Mouse (Mus musculus): Measurements from ENCODE around the gene Dock2. TPM values are rescaled to one million over a fixed set of nuclear protein-coding genes. Genes with fewer than 3 reads are reported as not detected.

Gene Dock2
- polyA plus RNA-seq, 1 experiment from 2014 or later: 0.43 TPM

DNA sequence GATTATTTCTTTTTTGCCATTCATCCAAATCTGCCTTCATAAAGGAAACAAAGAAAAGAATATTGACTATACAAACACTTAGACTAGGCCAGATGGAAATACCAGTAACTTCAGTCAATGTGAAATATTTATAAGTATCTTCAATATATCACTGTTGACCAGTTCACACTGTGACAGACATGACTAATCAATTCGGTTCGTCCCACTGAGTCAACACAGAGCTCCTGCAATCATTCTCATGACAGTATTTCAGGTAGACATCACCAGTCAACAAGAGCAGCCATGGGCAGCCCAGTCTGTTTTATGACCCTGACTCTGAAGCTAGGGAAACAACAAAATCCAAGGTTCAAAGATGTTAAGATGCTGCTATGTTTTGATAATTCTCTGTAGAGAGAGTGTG lies 351.7 kb downstream of the Dock2 start:
- DNase-seq (ENCODE audit: extremely low spot score, low spot score): no peak
- H3K4me1 ChIP-seq: no peaks in the 10 kb centered on the region
- H3K9me3 ChIP-seq: no peaks in the 10 kb centered on the region
- no peak overlapping the region for H3K4me3 ChIP-seq
- no peaks in the 10 kb centered on the region for H3K27me3 ChIP-seq (ENCODE audit: poor library complexity, severe bottlenecking)
- WGBS: 95% methylated on average over 2 of the region's 2 CpGs
- H3K36me3 ChIP-seq (replicated peaks): no peaks in the 10 kb centered on the region
- H3K27ac ChIP-seq: no peak overlapping the region

DNA sequence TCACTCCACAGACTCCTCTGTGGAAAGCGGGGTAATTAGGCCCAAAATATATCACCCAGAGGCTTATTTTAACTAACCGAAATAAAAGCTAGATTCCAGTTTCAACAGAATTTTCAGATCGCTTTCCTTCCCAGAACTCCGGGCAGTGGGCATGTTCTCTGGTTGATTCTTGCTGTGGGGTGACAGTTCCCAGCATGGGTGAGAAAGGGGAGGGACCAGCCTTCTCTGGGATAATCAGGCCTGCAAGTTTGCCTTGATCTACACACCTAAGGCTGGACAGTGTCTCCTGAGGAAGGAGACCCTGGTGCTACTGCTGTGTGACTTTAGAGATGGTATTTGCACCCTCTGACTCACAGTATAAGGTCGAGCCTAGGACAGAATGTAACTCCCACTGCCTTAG lies 352.3 kb downstream of the Dock2 start:
- H3K9me3 ChIP-seq: no peaks in the 10 kb centered on the region
- H3K27ac ChIP-seq: no peak overlapping the region
- no peaks in the 10 kb centered on the region for H3K36me3 ChIP-seq (replicated peaks)
- no peaks in the 10 kb centered on the region for H3K27me3 ChIP-seq (ENCODE audit: poor library complexity, severe bottlenecking)
- no peaks in the 10 kb centered on the region for H3K4me1 ChIP-seq
- 77% methylated on average over 5 of the region's 5 CpGs for WGBS
- no peak for DNase-seq (ENCODE audit: extremely low spot score, low spot score)
- no peak overlapping the region for H3K4me3 ChIP-seq

DNA sequence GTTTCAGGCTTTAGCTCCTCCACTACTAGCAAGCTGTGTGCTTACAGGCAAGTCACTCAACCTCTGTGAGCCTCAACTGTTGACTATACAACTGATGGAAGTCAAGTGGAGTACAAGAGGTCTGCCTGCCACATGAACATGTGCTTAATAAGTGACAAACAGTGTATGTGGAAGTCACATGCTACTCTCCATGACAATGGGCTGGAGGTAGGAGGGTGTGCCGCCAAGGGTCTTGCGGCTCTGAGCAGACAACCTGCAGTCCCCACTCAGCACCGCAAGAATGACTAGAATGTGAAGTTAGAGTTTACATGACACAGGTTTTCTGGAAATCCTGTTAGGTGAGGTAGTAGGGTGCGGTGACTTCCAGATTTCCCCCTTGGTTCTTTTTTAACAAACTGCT lies 352.8 kb downstream of the Dock2 start:
- Histone ChIP-seq H3K9me3 (no peaks in the 10 kb centered on the region), H3K36me3 (replicated peaks) (no peaks in the 10 kb centered on the region), H3K27me3 (ENCODE audit: poor library complexity, severe bottlenecking) (no peaks in the 10 kb centered on the region), H3K4me3 (no peak overlapping the region), H3K27ac (no peak overlapping the region), H3K4me1 (no peaks in the 10 kb centered on the region)
- WGBS: 87% methylated on average over 4 of the region's 4 CpGs
- DNase-seq (ENCODE audit: extremely low spot score, low spot score): no peak

DNA sequence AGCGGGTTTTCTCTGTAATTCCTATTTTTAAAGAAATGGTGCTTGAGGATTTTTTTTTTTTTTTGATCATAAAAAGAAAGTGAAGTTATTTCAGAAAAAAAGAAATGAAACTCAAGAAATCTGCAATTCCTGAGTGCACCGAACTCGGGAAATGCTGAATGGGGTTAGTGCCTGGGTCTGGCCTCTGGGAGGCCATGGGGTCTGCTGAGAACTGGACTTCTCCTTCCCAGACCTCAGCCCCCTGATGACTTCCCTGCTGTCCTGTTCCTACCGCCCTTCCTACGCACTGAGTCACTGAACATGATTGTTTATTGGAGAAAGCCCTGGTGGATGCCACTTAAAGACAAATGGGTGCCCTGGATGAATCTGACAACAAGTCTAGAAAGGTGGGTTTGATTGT lies 356.5 kb downstream of the Dock2 start:
- Histone ChIP-seq H3K4me1 (no peaks in the 10 kb centered on the region), H3K4me3 (no peak overlapping the region), H3K27ac (no peak overlapping the region), H3K9me3 (no peaks in the 10 kb centered on the region), H3K27me3 (ENCODE audit: poor library complexity, severe bottlenecking) (no peaks in the 10 kb centered on the region), H3K36me3 (replicated peaks) (no peaks in the 10 kb centered on the region)
- 90% methylated on average over 5 of the region's 5 CpGs for WGBS
- DNase-seq (ENCODE audit: extremely low spot score, low spot score): no peak

DNA sequence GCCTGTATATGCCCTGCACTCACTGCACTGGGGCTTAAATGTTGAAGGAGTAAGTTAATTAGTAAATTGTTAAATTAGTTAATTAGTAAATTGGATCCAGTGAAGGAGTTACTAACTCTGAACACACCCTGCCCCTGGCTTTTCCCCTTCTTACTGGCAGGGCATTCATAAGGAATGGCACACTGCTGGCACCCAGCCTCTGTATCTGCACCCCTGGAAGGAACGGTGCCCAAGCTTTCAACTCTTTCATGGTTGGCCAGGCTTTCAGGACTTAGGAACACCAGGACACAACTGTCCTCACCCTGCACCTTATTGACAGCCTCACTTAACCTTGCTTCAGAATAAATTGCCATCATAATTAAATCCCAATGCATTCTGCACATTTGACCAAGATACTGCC lies 359.1 kb downstream of the Dock2 start:
- Histone ChIP-seq H3K9me3 (no peaks in the 10 kb centered on the region), H3K4me3 (no peak overlapping the region), H3K27ac (no peak overlapping the region), H3K36me3 (replicated peaks) (no peaks in the 10 kb centered on the region), H3K4me1 (no peaks in the 10 kb centered on the region; the same call in 1 of the 2 replicates), H3K27me3 (ENCODE audit: poor library complexity, severe bottlenecking) (no peaks in the 10 kb centered on the region)
- no peak for DNase-seq (ENCODE audit: extremely low spot score, low spot score)
- WGBS: 64% methylated on average over 1 of the region's 1 CpGs

DNA sequence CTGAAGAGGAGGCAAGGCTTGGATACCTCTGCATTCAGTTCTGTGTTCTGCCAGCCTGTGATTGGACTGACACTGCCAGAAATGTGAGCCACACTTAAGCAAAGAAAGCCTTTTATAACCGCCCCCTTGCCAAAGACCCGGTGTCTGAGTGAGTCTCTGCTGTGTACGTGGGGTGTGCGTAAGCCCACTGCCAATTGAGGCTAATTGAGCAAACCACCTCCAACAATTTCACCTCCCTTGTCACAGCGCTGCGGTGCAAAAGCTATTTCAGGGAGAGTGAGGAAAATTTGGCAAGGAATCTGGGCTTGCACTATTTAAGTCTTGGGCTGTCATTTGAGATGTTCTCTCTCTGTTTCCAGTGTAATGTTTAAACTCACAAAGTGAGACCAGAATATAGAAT lies 362.6 kb downstream of the Dock2 start:
- H3K27ac ChIP-seq: no peak overlapping the region
- peaks cover 10% of the 10 kb centered on the region for H3K4me1 ChIP-seq
- H3K27me3 ChIP-seq (ENCODE audit: poor library complexity, severe bottlenecking): peaks cover 7% of the 10 kb centered on the region; the same call in 1 of the 2 replicates
- H3K36me3 ChIP-seq (replicated peaks): no peaks in the 10 kb centered on the region
- WGBS: 73% methylated on average over 6 of the region's 6 CpGs
- DNase-seq (ENCODE audit: extremely low spot score, low spot score): no peak
- no peak overlapping the region for H3K4me3 ChIP-seq
- no peaks in the 10 kb centered on the region for H3K9me3 ChIP-seq

DNA sequence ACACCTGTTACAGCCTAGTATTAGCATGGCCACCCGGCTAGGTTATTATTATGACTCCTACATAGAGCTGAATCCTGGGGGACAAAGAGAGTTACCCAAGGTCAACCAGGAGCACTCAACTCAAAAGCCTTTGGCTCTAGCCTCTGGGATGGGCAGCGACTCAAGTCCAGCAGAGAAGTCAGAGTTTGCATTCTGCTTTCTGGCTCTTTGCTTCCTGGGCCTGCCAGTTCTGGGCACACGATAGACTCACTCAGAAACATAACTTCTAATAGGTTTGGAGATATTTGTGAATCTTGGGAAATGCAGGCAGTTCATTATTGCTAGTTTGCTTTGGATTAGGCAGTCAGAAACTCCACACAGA lies 367.1 kb downstream of the Dock2 start:
- peaks cover 7% of the 10 kb centered on the region; the same call in 1 of the 2 replicates for H3K27me3 ChIP-seq (ENCODE audit: poor library complexity, severe bottlenecking)
- 71% methylated on average over 3 of the region's 3 CpGs for WGBS
- H3K4me3 ChIP-seq: no peak overlapping the region
- H3K27ac ChIP-seq: no peak overlapping the region
- H3K36me3 ChIP-seq (replicated peaks): no peaks in the 10 kb centered on the region
- no peaks in the 10 kb centered on the region for H3K9me3 ChIP-seq
- DNase-seq (ENCODE audit: extremely low spot score, low spot score): no peak
- peaks cover 21% of the 10 kb centered on the region for H3K4me1 ChIP-seq

DNA sequence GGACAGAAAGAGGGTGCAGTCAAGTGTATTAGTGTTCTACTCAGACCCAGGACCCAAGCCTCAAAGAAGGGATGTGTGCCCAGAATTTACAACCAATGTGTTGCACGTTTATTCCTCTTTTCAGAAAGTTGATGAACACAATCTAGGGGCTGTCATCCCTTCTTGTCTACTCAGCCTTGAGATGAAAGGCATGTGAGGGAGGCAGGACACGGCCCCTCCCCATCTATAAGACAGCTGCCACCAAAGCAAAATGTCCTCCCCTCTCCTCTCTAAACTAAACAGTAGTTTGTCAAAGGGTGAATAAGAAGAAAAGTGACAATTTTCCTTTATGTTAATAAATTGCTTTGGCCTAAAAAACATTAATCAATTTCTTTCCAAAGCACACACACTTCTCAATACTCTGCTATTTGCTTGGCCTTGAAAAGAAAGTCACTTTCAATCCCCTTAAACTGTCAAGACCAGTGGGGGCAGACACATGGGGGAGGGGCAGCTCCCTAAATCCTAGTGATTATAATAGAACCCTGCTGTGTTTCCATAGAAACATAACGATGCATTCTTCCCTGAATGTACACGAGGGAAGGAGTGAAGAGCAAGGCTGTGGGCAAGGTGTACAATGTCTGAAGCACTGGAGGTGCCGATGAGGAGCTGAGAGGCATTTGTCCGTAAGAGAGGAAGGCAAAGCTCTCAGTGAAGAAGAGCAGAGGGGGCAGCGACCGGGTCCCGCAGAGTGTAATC lies 367.6 kb downstream of the Dock2 start:
- Histone ChIP-seq H3K9me3 (no peaks in the 10 kb centered on the region), H3K4me1 (peaks cover 26% of the 10 kb centered on the region), H3K36me3 (replicated peaks) (no peaks in the 10 kb centered on the region), H3K27me3 (ENCODE audit: poor library complexity, severe bottlenecking) (peaks cover 12% of the 10 kb centered on the region; the same call in 1 of the 2 replicates), H3K27ac (no peak overlapping the region), H3K4me3 (no peak overlapping the region)
- 42% methylated on average over 9 of the region's 9 CpGs for WGBS
- DNase-seq (ENCODE audit: extremely low spot score, low spot score): peak; percentile 20

DNA sequence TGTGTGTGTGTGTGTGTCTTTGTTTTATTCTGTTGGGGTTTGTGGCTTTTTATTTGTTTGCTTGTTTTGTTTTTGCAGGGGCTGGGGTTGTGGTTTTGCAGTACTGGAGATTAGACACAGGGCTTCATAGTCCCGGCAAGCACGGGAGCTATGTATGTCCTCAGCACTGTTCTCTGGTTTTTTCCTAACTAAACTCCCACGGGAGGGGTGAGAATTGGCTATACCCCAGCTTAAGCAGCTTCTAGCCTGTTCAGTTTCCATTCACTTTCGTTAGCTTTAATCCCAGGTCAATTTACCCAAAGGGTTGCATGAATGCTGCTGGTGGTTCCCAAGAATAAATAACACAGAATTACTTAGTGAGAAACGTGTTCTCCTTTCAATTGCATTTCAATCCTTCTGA lies 376.8 kb downstream of the Dock2 start:
- H3K27ac ChIP-seq: no peak overlapping the region

DNA sequence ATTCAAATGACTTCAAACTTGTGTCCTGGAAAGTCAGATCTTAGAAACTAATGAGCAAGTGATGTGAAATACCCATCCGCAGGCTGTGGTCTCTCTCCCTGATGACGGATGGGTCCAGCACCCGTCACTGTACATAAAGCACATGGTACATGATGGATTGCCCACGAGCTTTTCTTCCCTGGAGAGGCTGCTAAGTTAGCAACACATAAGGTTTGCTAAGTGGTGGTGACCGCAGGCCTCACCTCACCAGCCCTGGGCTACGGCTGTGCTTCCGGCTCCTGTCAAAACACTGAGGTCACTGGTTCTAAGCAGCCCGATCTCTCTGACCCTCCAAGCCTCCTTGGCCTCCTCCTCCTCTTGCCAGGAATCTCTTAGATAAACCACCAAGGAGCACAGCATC lies 377.4 kb downstream of the Dock2 start:
- no peaks in the 10 kb centered on the region for H3K36me3 ChIP-seq (replicated peaks)
- H3K4me1 ChIP-seq: peaks cover 36% of the 10 kb centered on the region
- H3K4me3 ChIP-seq: no peak overlapping the region
- 84% methylated on average over 8 of the region's 8 CpGs for WGBS
- no peaks in the 10 kb centered on the region for H3K9me3 ChIP-seq
- DNase-seq (ENCODE audit: extremely low spot score, low spot score): no peak
- H3K27ac ChIP-seq: no peak overlapping the region
- 0 out of 2 replicates have a peak, but pooled peaks cover 7% of the 10 kb centered on the region for H3K27me3 ChIP-seq (ENCODE audit: poor library complexity, severe bottlenecking)

More for the DNA sequence above, 376.8 kb downstream of the Dock2 start:
- Histone ChIP-seq H3K4me3 (no peak overlapping the region), H3K36me3 (replicated peaks) (no peaks in the 10 kb centered on the region), H3K9me3 (no peaks in the 10 kb centered on the region), H3K4me1 (peaks cover 41% of the 10 kb centered on the region), H3K27me3 (ENCODE audit: poor library complexity, severe bottlenecking) (0 out of 2 replicates have a peak, but pooled peaks cover 9% of the 10 kb centered on the region)
- 36% methylated on average over 5 of the region's 5 CpGs for WGBS
- DNase-seq (ENCODE audit: extremely low spot score, low spot score): no peak

DNA sequence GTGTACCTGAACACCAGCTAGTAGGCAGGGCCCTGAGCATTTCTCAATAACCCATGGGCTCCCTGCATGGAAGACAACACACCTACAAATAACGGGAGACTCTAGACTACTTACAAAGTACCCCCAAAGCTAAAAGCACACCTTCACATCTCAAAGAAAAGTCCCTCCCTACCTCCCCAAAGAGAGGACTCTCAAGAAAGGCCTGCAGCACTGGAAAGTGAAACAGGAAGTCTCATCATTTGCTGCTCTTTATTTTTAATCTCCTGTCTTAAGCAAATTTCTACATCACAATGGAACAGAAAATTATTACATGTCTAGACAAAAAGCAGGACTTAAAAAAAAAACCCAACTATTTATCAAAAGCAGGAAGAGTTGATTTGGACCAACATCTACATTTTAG lies 378.4 kb downstream of the Dock2 start:
- Histone ChIP-seq H3K36me3 (replicated peaks) (no peaks in the 10 kb centered on the region), H3K4me3 (no peak overlapping the region), H3K9me3 (no peaks in the 10 kb centered on the region), H3K27ac (no peak overlapping the region), H3K4me1 (peaks cover 31% of the 10 kb centered on the region), H3K27me3 (ENCODE audit: poor library complexity, severe bottlenecking) (no peaks in the 10 kb centered on the region)
- 92% methylated on average over 1 of the region's 1 CpGs for WGBS
- no peak for DNase-seq (ENCODE audit: extremely low spot score, low spot score)

DNA sequence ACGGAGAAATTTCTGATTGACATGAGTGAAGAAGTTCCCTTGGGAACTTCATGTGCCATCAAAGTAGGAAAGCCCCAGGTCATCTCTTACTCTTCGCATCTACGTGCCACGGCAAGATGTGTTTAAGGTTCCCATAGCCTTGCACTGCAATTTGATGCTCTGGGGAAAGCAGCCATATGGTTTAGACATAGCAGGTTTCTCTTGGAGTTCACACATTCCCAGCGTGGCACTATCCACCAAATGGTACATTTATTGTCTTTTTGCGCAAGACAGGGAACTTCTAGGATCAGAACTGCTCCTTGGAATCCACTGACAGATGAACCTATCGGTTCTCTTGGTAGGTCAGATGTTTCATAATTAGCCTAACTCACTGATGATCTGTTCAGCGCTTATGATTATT lies 382.3 kb downstream of the Dock2 start:
- Histone ChIP-seq H3K36me3 (replicated peaks) (no peaks in the 10 kb centered on the region), H3K27me3 (ENCODE audit: poor library complexity, severe bottlenecking) (no peaks in the 10 kb centered on the region), H3K4me1 (peaks cover 15% of the 10 kb centered on the region), H3K9me3 (no peaks in the 10 kb centered on the region), H3K27ac (no peak overlapping the region), H3K4me3 (no peak overlapping the region)
- no peak for DNase-seq (ENCODE audit: extremely low spot score, low spot score)
- 93% methylated on average over 8 of the region's 8 CpGs for WGBS

DNA sequence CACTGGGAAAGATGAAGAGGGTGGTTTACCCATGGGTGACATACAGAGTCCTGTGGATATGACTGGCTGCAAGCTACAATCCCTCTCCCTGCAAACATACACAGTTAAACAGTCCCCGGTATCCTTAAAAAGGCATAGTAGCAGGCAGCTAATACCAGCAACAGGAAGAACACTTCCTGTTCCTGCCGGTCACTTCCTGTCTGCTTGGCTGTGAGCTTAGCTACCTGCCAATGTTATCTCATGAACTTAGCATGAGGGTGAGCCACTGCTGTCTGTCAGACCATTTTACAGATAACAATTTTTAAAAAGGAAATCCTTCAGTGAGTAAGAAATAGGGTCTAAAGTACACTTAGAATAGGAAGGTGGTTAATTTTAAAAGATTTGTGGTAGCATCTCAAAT lies 385.1 kb downstream of the Dock2 start:
- H3K4me3 ChIP-seq: no peak overlapping the region
- H3K9me3 ChIP-seq: no peaks in the 10 kb centered on the region
- WGBS: 91% methylated on average over 2 of the region's 2 CpGs
- H3K4me1 ChIP-seq: peaks cover 10% of the 10 kb centered on the region
- no peaks in the 10 kb centered on the region for H3K36me3 ChIP-seq (replicated peaks)
- no peak for DNase-seq (ENCODE audit: extremely low spot score, low spot score)
- no peaks in the 10 kb centered on the region for H3K27me3 ChIP-seq (ENCODE audit: poor library complexity, severe bottlenecking)
- H3K27ac ChIP-seq: no peak overlapping the region

DNA sequence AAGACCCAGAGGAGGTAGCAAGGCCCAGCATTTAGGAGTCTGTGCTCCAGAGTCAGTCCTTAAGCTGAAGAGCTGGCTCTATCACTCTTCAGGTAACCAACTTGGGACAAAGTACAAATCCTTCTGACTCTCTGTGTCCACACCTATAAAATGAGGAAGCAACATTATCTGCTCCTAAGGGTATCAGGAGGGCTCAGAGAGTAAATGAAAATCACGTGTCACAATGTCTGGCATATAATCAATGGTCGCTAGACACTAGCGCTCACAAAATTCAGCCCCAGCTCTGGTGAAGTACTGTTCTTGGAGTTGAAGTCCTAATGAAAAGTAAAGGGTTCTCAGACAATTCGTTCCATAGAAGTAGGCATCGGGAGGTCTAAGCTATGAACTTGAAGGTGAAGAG lies 386.0 kb downstream of the Dock2 start:
- no peak overlapping the region for H3K27ac ChIP-seq
- DNase-seq (ENCODE audit: extremely low spot score, low spot score): no peak
- no peak overlapping the region for H3K4me3 ChIP-seq
- WGBS: 93% methylated on average over 5 of the region's 5 CpGs
- H3K36me3 ChIP-seq (replicated peaks): no peaks in the 10 kb centered on the region
- H3K27me3 ChIP-seq (ENCODE audit: poor library complexity, severe bottlenecking): no peaks in the 10 kb centered on the region
- H3K4me1 ChIP-seq: peaks cover under 1% of the 10 kb centered on the region; the same call in 1 of the 2 replicates
- no peaks in the 10 kb centered on the region for H3K9me3 ChIP-seq

Data from forebrain, embryonic 10.5 days (tissue).